Mouse (Mus musculus) liver, postnatal 0 days (tissue): ENCODE data around the gene Il34. TPM values are rescaled to one million over a fixed set of nuclear protein-coding genes. Genes with fewer than 3 reads are reported as not detected.

Experiments
- ATAC-seq: fragments of 200-750 bp; cut with Nextera tagmentation; 2 replicates; pipeline ENCODE4 v1.8.0; 2017; ENCODE audit warnings: mild to moderate bottlenecking, moderate library complexity
- DNase-seq: peaks from one replicate; pipeline ENCODE4 v3.0.0-alpha.2; 2016
- H3K27ac ChIP-seq: fragments of 300-500 bp; sonication (generic); 2 replicates; pipeline ENCODE4 v1.5.1; 2014; ENCODE audit warnings: antibody characterized with exemption, moderate library complexity, mild to moderate bottlenecking, low read depth
- H3K27me3 ChIP-seq: fragments of 300-500 bp; sonication (generic); 2 replicates; pipeline ENCODE4 v1.6.1; 2014; ENCODE audit warnings: low read length, control low read depth, mixed read lengths; ENCODE audit not compliant: insufficient read depth
- H3K36me3 ChIP-seq: fragments of 300-500 bp; sonication (generic); replicated peaks from 2 replicates; pipeline ENCODE4 v1.6.1; 2014; ENCODE audit warnings: mild to moderate bottlenecking, control low read depth, low read length, moderate library complexity, mixed read lengths; ENCODE audit not compliant: insufficient read depth
- H3K4me1 ChIP-seq: fragments of 300-500 bp; sonication (generic); 2 replicates; pipeline ENCODE4 v1.6.1; 2014; ENCODE audit warnings: antibody characterized with exemption, mild to moderate bottlenecking, control low read depth; ENCODE audit not compliant: insufficient read depth
- H3K4me2 ChIP-seq: fragments of 300-500 bp; sonication (generic); 2 replicates; pipeline ENCODE4 v1.6.1; 2014; ENCODE audit warnings: low read depth, mild to moderate bottlenecking, low read length, moderate library complexity, mixed read lengths
- H3K4me3 ChIP-seq: fragments of 300-500 bp; sonication (generic); 2 replicates; pipeline ENCODE4 v1.5.1; 2014; ENCODE audit warnings: low read depth, low read length
- H3K9ac ChIP-seq: fragments of 300-500 bp; sonication (generic); replicated peaks from 2 replicates; pipeline ENCODE4 v1.6.1; 2014; ENCODE audit warnings: mild to moderate bottlenecking, moderate library complexity
- H3K9me3 ChIP-seq: fragments of 300-500 bp; sonication (generic); 2 replicates; pipeline ENCODE4 v1.6.1; 2016; ENCODE audit warnings: mild to moderate bottlenecking, control low read depth, low read length, mixed read lengths
- CTCF ChIP-seq: sonication (generic); IDR thresholded peaks from 2 replicates; pipeline ENCODE4 v1.5.1; 2016; ENCODE audit warnings: antibody characterized with exemption, low read depth
- EP300 ChIP-seq: IDR thresholded peaks from 2 replicates; pipeline ENCODE4 v1.6.1; 2016; ENCODE audit warnings: antibody characterized with exemption, low read depth, mild to moderate bottlenecking
- WGBS: fragments of 180-500 bp; shearing (Covaris S2); extraction: QIAGEN DNeasy Blood & Tissue Kit; methylation state at CpG from one replicate; pipeline ENCODE4 v1.1.7; 2014; ENCODE audit not compliant: insufficient replicate concordance; 5-methylcytosine and 5-hydroxymethylcytosine counted together
- polyA plus RNA-seq: library from polyadenylated mRNA; unstranded; fragments of >200 nt; fragmentation: Nextera tagmentation; extraction: Ambion mirVana; gene quantifications from 2 replicates; pipeline ENCODE4 v1.2.1, GENCODE M21; 2015

The Il34 gene
- polyA plus RNA-seq, 1 experiment from 2014 or later = 0.47 TPM

DNA sequence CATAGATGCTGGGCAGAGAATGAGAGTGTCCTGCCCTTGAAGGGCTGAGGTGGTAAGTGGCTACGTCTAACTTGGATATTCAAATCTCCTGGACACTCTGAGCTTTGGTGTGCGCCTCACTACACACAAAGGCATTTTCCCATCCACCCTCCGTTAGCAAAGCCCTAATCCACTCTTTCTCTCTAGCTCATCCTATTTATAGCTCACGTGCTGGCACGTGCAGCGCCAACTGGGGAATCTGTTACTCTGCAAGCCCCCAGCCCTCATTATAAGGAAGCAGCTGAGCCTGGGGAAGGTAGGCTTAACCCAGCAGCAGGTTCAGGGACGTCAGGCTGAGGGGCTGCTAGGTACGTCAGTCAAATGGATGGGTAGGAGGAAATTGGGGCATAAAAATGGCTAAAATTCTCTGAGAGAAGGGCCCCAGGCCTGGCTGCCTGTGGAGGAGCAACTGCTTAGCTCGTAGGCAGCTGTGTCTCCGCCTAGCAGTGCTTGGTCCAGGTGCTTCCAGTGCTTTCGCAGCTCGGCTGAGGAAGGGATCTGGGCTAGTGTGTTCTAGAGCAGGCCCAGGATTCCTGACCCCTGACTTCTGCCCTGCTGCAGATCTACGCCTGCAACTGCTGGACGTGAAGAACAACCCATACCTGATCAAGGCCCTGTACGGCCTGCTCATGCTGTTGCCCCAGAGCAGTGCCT is 90.8 kb downstream of the Il34 start:
- no peak overlapping the region for H3K4me3 ChIP-seq
- H3K27ac ChIP-seq = no peak overlapping the region
- 0 out of 2 replicates have a peak, but pooled peaks cover under 1% of the 10 kb centered on the region for H3K27me3 ChIP-seq
- H3K4me2 ChIP-seq = no peak overlapping the region
- H3K4me1 ChIP-seq = peaks cover 3% of the 10 kb centered on the region; the same call in 1 of the 2 replicates
- TF ChIP-seq CTCF = no peak
- TF ChIP-seq EP300 = no peak
- no peak overlapping the region for H3K9ac ChIP-seq
- H3K36me3 ChIP-seq = peaks cover 18% of the 10 kb centered on the region
- ATAC-seq = no peak
- DNase-seq = no peak
- no peaks in the 10 kb centered on the region for H3K9me3 ChIP-seq
- WGBS = 85% methylated on average over 15 of the region's 15 CpGs

GRCm38 (mm10) chr8:110713073-110713472 is 92.7 kb downstream of the Il34 start:
- H3K27ac ChIP-seq = no peak overlapping the region
- no peaks in the 10 kb centered on the region for H3K4me1 ChIP-seq
- no peak overlapping the region for H3K9ac ChIP-seq
- WGBS = 76% methylated on average over 7 of the region's 7 CpGs
- H3K4me3 ChIP-seq = no peak overlapping the region
- H3K27me3 ChIP-seq = no peaks in the 10 kb centered on the region
- no peak overlapping the region for H3K4me2 ChIP-seq
- TF ChIP-seq EP300 = no peak
- no peak for TF ChIP-seq CTCF
- peaks cover 18% of the 10 kb centered on the region for H3K36me3 ChIP-seq
- ATAC-seq (no peak), DNase-seq (no peak)
- no peaks in the 10 kb centered on the region for H3K9me3 ChIP-seq

- ATAC-seq = peak; percentile 48; the same call in 1 of the 2 replicates
Observed at GRCm38 (mm10) chr8:110711271-110711934, 94.3 kb downstream of the Il34 start.

DNA sequence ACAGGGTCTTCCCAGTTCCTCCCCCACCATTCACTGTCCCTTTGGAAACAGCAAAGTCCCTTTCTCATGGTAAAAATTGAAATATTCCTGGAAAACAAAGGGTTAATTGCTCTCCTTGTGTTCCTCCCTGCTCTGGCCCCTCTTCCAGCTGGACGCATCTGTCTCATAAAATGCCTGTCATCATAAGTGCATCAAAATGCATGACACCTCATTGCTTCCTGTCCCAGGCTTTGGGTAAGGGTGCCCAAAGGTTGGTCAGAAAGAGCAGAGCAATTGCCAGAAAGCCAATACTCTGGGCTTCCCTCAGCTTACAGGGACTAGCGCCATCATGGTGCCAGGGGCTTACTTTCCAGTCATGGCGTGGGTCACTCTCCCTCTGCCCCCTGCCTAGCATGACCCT is 95.1 kb downstream of the Il34 start:
- no peaks in the 10 kb centered on the region for H3K9me3 ChIP-seq
- no peak overlapping the region for H3K9ac ChIP-seq
- H3K36me3 ChIP-seq = peaks cover 18% of the 10 kb centered on the region
- H3K27ac ChIP-seq = 0 out of 2 replicates have a peak overlapping the region, but pooled peaks have one; percentile 22
- ATAC-seq = no peak
- H3K27me3 ChIP-seq = no peaks in the 10 kb centered on the region
- H3K4me1 ChIP-seq = no peaks in the 10 kb centered on the region
- H3K4me3 ChIP-seq = no peak overlapping the region
- no peak for DNase-seq
- no peak overlapping the region for H3K4me2 ChIP-seq
- no peak for TF ChIP-seq CTCF
- TF ChIP-seq EP300 = no peak
- WGBS = 84% methylated on average over 3 of the region's 3 CpGs

More at GRCm38 (mm10) chr8:110711271-110711934, 94.3 kb downstream of the Il34 start:
- Histone ChIP-seq H3K4me3 (no peak overlapping the region), H3K9me3 (no peaks in the 10 kb centered on the region), H3K36me3 (peaks cover 18% of the 10 kb centered on the region), H3K27me3 (no peaks in the 10 kb centered on the region), H3K4me1 (no peaks in the 10 kb centered on the region), H3K4me2 (no peak overlapping the region), H3K9ac (no peak overlapping the region), H3K27ac (peak overlapping the region; percentile 22; the same call in 1 of the 2 replicates)
- WGBS = 67% methylated on average over 13 of the region's 13 CpGs
- no peak for DNase-seq
- TF ChIP-seq CTCF = no peak; the same call in 1 of the 2 replicates
- no peak for TF ChIP-seq EP300

- Histone ChIP-seq H3K27ac (no peak overlapping the region), H3K4me3 (no peak overlapping the region), H3K4me2 (no peak overlapping the region), H3K4me1 (no peaks in the 10 kb centered on the region), H3K36me3 (peaks cover 18% of the 10 kb centered on the region), H3K27me3 (no peaks in the 10 kb centered on the region), H3K9me3 (no peaks in the 10 kb centered on the region), H3K9ac (no peak overlapping the region)
- no peak for TF ChIP-seq EP300
- no peak for TF ChIP-seq CTCF
- DNase-seq (no peak), ATAC-seq (no peak)
- 83% methylated on average over 11 of the region's 11 CpGs for WGBS
Observed at GRCm38 (mm10) chr8:110708429-110708828, 97.3 kb downstream of the Il34 start.

DNA sequence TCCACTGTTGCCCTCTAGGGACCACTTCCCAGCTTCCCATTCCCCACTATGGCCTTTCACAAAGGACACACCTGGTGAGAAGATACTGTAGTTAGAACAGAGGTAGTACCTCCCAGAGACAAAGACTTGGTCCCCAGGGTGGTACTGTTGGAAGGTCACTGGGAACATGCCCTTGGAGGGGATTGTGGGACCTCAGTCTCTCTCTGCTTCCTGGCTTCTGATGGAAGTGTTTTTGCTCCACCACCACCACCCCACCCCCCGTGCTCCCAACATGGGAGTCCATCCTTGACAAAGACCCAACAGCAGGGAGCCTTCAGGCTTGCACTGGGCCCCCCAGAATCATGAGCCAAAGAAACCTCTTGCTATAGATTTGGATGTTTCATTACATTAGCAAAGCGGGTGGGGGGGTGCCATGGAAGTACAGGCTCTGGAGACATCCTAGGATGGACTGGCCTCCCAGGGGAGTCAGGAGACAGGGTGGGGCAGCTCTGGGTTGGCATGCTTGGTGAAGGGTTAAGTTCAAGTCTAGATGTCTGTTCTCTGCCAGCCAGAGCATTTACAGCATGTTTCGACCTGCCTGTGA is 99.3 kb downstream of the Il34 start:
- no peaks in the 10 kb centered on the region for H3K27me3 ChIP-seq
- peaks cover 5% of the 10 kb centered on the region for H3K36me3 ChIP-seq
- TF ChIP-seq EP300 (no peak), CTCF (no peak)
- H3K9me3 ChIP-seq = no peaks in the 10 kb centered on the region
- no peak overlapping the region for H3K4me2 ChIP-seq
- H3K27ac ChIP-seq = no peak overlapping the region
- 82% methylated on average over 3 of the region's 3 CpGs for WGBS
- no peaks in the 10 kb centered on the region for H3K4me1 ChIP-seq
- DNase-seq = no peak
- no peak overlapping the region for H3K4me3 ChIP-seq
- H3K9ac ChIP-seq = no peak overlapping the region
- ATAC-seq = no peak
